Mouse (Mus musculus): ENCODE measurements around the gene Rab44. TPM values are rescaled to one million over a fixed set of nuclear protein-coding genes. Genes with fewer than 3 reads are reported as not detected.

Rab44 gene
- polyA plus RNA-seq, 1 experiment from 2014 or later, result 0.35 TPM

DNA sequence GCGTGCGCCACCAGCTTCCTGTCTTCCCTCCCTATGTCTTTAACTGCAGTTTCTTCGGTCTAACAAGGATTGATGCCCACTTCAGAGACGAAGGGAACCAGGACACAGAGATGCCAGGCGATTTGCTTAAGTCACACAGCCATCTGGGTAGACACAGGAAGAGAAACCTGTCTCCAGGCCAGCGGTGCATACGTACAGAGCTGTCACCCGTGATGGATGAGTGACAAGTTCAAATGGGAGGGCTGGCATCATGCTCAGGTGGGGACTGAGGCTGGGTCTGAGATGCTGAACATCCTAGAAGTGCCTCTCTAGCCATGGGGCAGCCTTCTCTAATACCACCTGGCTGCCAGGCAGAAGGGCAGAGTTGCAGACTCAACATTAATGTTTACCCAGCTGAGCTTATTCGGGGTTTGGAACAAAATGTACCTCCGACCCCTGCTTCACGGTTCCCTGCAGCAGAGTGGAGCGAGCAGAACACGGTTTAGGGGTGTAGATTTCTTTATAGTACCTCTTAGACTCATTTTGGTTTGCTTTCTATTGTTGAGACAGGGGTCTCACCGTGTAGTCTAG is 56.6 kb downstream of the Rab44 start:
- no peaks in the 10 kb centered on the region for H3K9me3 ChIP-seq
- no peak overlapping the region for H3K4me2 ChIP-seq
- H3K27me3 ChIP-seq (replicated peaks), result peaks cover 7% of the 10 kb centered on the region; the same call in 1 of the 2 replicates
- H3K36me3 ChIP-seq, result no peaks in the 10 kb centered on the region
- no peak overlapping the region for H3K4me3 ChIP-seq
- no peak overlapping the region for H3K9ac ChIP-seq
- H3K27ac ChIP-seq (replicated peaks), result no peak overlapping the region
- 74% methylated on average over 14 of the region's 14 CpGs for WGBS
- ATAC-seq (ENCODE audit: extremely low read depth, insufficient number of reproducible peaks, low FRiP score, low TSS enrichment), result no peak
- H3K4me1 ChIP-seq, result peaks cover 30% of the 10 kb centered on the region

- 21% methylated on average over 14 of the region's 14 CpGs for WGBS
- Histone ChIP-seq H3K27me3 (replicated peaks) (peaks cover 6% of the 10 kb centered on the region; the same call in 1 of the 2 replicates), H3K27ac (replicated peaks) (no peak overlapping the region), H3K4me1 (peaks cover 30% of the 10 kb centered on the region), H3K36me3 (no peaks in the 10 kb centered on the region), H3K9ac (no peak overlapping the region), H3K4me3 (no peak overlapping the region), H3K4me2 (no peak overlapping the region), H3K9me3 (no peaks in the 10 kb centered on the region)
- no peak for ATAC-seq (ENCODE audit: extremely low read depth, insufficient number of reproducible peaks, low FRiP score, low TSS enrichment)
Observed at GRCm38 (mm10) chr17:29171001-29171772, 57.2 kb downstream of the Rab44 start.

DNA sequence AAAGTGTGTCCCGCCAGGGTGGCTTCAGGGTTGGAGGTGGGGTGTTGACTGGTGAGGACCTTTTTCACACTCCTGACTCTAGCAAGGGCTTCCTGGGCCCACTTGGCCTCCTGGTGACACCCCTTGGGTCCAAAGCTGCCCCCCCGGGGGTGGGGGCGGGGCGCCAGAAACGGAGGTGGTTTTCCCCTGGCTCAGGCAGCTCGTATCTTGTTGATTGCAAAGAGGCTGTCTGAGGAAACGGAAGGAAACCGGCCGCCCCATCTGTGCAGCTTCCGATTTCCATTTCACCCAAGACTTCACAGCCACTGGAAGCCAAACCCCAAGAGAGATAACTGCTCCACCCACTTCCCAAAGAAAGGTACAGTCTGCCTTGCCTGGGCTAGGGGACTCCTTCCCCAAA is 58.1 kb downstream of the Rab44 start:
- no peak overlapping the region for H3K4me2 ChIP-seq
- 0 out of 2 replicates have a peak overlapping the region, but pooled peaks have one; percentile 14 for H3K9ac ChIP-seq
- no peak overlapping the region for H3K27ac ChIP-seq (replicated peaks)
- H3K27me3 ChIP-seq (replicated peaks), result peaks cover 6% of the 10 kb centered on the region; the same call in 1 of the 2 replicates
- WGBS, result 19% methylated on average over 10 of the region's 10 CpGs
- H3K9me3 ChIP-seq, result no peaks in the 10 kb centered on the region
- peaks cover 30% of the 10 kb centered on the region for H3K4me1 ChIP-seq
- H3K36me3 ChIP-seq, result no peaks in the 10 kb centered on the region
- no peak overlapping the region for H3K4me3 ChIP-seq
- no peak for ATAC-seq (ENCODE audit: extremely low read depth, insufficient number of reproducible peaks, low FRiP score, low TSS enrichment)

GRCm38 (mm10) chr17:29173165-29173564 is 59.2 kb downstream of the Rab44 start:
- Histone ChIP-seq H3K27ac (replicated peaks) (no peak overlapping the region), H3K4me3 (no peak overlapping the region), H3K27me3 (replicated peaks) (0 out of 2 replicates have a peak, but pooled peaks cover 6% of the 10 kb centered on the region), H3K9me3 (no peaks in the 10 kb centered on the region), H3K36me3 (no peaks in the 10 kb centered on the region), H3K9ac (no peak overlapping the region), H3K4me1 (peaks cover 32% of the 10 kb centered on the region), H3K4me2 (no peak overlapping the region)
- 65% methylated on average over 8 of the region's 8 CpGs for WGBS
- no peak for ATAC-seq (ENCODE audit: extremely low read depth, insufficient number of reproducible peaks, low FRiP score, low TSS enrichment)

GRCm38 (mm10) chr17:29175693-29176092 is 61.7 kb downstream of the Rab44 start:
- H3K4me1 ChIP-seq, result peaks cover 54% of the 10 kb centered on the region
- no peak overlapping the region for H3K4me2 ChIP-seq
- no peaks in the 10 kb centered on the region for H3K9me3 ChIP-seq
- no peak overlapping the region; the same call in 1 of the 2 replicates for H3K9ac ChIP-seq
- ATAC-seq (ENCODE audit: extremely low read depth, insufficient number of reproducible peaks, low FRiP score, low TSS enrichment), result no peak
- no peaks in the 10 kb centered on the region for H3K36me3 ChIP-seq
- H3K27me3 ChIP-seq (replicated peaks), result no peaks in the 10 kb centered on the region
- no peak overlapping the region for H3K4me3 ChIP-seq
- 60% methylated on average over 3 of the region's 3 CpGs for WGBS
- 0 out of 2 replicates have a peak overlapping the region, but pooled peaks have one; percentile 46 for H3K27ac ChIP-seq (replicated peaks)

GRCm38 (mm10) chr17:29176391-29177267 is 62.7 kb downstream of the Rab44 start:
- Histone ChIP-seq H3K27me3 (replicated peaks) (no peaks in the 10 kb centered on the region), H3K9me3 (no peaks in the 10 kb centered on the region), H3K27ac (replicated peaks) (no peak overlapping the region), H3K9ac (peak overlapping the region; percentile 33), H3K4me2 (peak overlapping the region; percentile 33), H3K36me3 (no peaks in the 10 kb centered on the region), H3K4me1 (peaks cover 56% of the 10 kb centered on the region), H3K4me3 (no peak overlapping the region)
- ATAC-seq (ENCODE audit: extremely low read depth, insufficient number of reproducible peaks, low FRiP score, low TSS enrichment), result peak; percentile 34; the same call in 1 of the 2 replicates
- 18% methylated on average over 9 of the region's 9 CpGs for WGBS

GRCm38 (mm10) chr17:29178503-29179059 is 64.6 kb downstream of the Rab44 start:
- 0 out of 2 replicates have a peak, but pooled peaks cover 2% of the 10 kb centered on the region for H3K27me3 ChIP-seq (replicated peaks)
- peak overlapping the region; percentile 50; the same call in 1 of the 2 replicates for H3K9ac ChIP-seq
- no peak for ATAC-seq (ENCODE audit: extremely low read depth, insufficient number of reproducible peaks, low FRiP score, low TSS enrichment)
- H3K9me3 ChIP-seq, result no peaks in the 10 kb centered on the region
- WGBS, result 70% methylated on average over 9 of the region's 9 CpGs
- H3K27ac ChIP-seq (replicated peaks), result peak overlapping the region; percentile 49
- H3K4me3 ChIP-seq, result no peak overlapping the region
- no peak overlapping the region for H3K4me2 ChIP-seq
- no peaks in the 10 kb centered on the region for H3K36me3 ChIP-seq
- peaks cover 55% of the 10 kb centered on the region for H3K4me1 ChIP-seq

GRCm38 (mm10) chr17:29179917-29180316 is 66.0 kb downstream of the Rab44 start:
- Histone ChIP-seq H3K27me3 (replicated peaks) (0 out of 2 replicates have a peak, but pooled peaks cover 3% of the 10 kb centered on the region), H3K27ac (replicated peaks) (peak overlapping the region; percentile 56; the same call in 1 of the 2 replicates), H3K36me3 (no peaks in the 10 kb centered on the region), H3K9me3 (no peaks in the 10 kb centered on the region), H3K4me2 (no peak overlapping the region), H3K9ac (no peak overlapping the region), H3K4me3 (no peak overlapping the region), H3K4me1 (peaks cover 55% of the 10 kb centered on the region)
- 83% methylated on average over 6 of the region's 6 CpGs for WGBS
- no peak for ATAC-seq (ENCODE audit: extremely low read depth, insufficient number of reproducible peaks, low FRiP score, low TSS enrichment)

DNA sequence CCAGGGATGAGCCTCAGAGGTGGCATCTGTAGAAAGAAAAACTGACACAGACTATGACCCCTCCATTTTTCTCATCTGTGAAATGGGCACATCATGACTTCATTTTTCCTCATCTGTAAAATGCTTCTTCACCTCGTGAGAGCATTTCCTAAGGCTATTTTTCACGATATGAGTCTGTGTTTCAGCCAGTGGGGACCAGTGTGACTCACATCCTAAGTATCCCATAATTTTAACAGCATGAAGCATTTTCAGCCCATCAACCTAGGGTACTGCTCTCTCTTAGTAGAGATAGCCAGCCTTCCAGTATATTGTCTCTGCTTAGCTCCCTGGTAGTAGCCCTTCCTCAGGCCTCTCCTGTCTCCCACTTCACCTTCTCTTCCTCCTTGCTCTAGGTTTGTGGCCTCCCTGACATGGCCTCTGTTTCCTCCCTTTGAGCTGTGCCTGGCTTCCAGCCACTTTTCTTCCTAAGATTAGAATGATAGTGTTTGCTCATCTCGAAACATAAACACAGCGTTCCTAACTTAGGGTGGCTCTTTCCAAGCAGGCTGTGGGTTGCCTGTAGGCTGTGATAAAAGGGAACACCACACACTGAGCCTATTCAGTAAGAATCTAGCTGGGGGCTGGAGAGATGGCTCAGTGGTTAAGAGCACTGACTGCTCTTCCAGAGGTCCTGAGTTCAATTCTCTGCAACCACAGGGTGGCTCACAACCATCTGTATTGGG is 66.6 kb downstream of the Rab44 start:
- H3K27me3 ChIP-seq (replicated peaks), result 0 out of 2 replicates have a peak, but pooled peaks cover 3% of the 10 kb centered on the region
- peak overlapping the region; percentile 32; the same call in 1 of the 2 replicates for H3K27ac ChIP-seq (replicated peaks)
- H3K9me3 ChIP-seq, result no peaks in the 10 kb centered on the region
- ATAC-seq (ENCODE audit: extremely low read depth, insufficient number of reproducible peaks, low FRiP score, low TSS enrichment), result no peak
- 53% methylated on average over 4 of the region's 4 CpGs for whole genome bisulfite sequencing
- no peak overlapping the region for H3K4me3 ChIP-seq
- no peaks in the 10 kb centered on the region for H3K36me3 ChIP-seq
- no peak overlapping the region for H3K4me2 ChIP-seq
- H3K9ac ChIP-seq, result no peak overlapping the region
- peaks cover 59% of the 10 kb centered on the region for H3K4me1 ChIP-seq

DNA sequence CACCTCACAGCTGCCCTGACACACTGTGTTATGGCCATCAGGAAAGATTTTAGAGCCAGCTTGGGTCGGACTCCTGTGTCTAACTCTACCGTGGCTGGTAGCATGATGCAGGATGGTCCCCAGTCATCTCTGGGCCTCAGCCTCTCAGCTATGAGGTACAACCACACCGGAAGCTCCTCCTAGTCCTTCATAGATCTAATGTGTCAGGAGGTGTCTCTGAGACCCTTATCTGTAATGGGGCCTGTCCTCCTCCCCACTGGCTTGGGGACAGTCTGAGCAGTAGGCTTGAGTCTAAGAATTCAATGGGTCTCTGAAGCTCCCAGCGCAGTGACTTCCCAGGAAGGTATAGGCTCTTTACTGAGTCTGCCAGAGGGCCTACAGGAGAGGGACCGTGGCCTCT is 67.8 kb downstream of the Rab44 start:
- peaks cover 47% of the 10 kb centered on the region for H3K4me1 ChIP-seq
- no peak overlapping the region for H3K4me2 ChIP-seq
- H3K27me3 ChIP-seq (replicated peaks), result 0 out of 2 replicates have a peak, but pooled peaks cover 3% of the 10 kb centered on the region
- H3K9me3 ChIP-seq, result no peaks in the 10 kb centered on the region
- H3K36me3 ChIP-seq, result no peaks in the 10 kb centered on the region
- H3K9ac ChIP-seq, result peak overlapping the region; percentile 47; the same call in 1 of the 2 replicates
- WGBS, result 56% methylated on average over 5 of the region's 5 CpGs
- no peak for ATAC-seq (ENCODE audit: extremely low read depth, insufficient number of reproducible peaks, low FRiP score, low TSS enrichment)
- no peak overlapping the region for H3K27ac ChIP-seq (replicated peaks)
- no peak overlapping the region for H3K4me3 ChIP-seq
